Mouse (Mus musculus): ENCODE data around the gene Ppil2. TPM values are rescaled to one million over a fixed set of nuclear protein-coding genes. Genes with fewer than 3 reads are reported as not detected.

Gene Ppil2
- polyA plus RNA-seq (2015; fragmentation: Nextera tagmentation; extraction: Ambion mirVana), result 128 and 142 TPM in 2 replicates

- Histone ChIP-seq H3K9me3 (replicated peaks) (no peaks in the 10 kb centered on the region), H3K27ac (replicated peaks) (peak within 1 kb of the TSS; percentile 55; the same call in 1 of the 2 replicates), H3K36me3 (peaks cover 27% of the 10 kb centered on the region), H3K4me2 (replicated peaks) (peak within 1 kb of the TSS; percentile 56), H3K4me1 (peaks cover 12% of the 10 kb centered on the region), H3K4me3 (replicated peaks) (peak within 1 kb of the TSS; percentile 82), H3K27me3 (no peaks in the 10 kb centered on the region), H3K9ac (peak within 1 kb of the TSS; percentile 51)
- peak; percentile 68 for ATAC-seq (ENCODE audit: insufficient number of reproducible peaks, low FRiP score, low TSS enrichment, low read depth)
- WGBS, result 9% methylated on average over 38 of the region's 38 CpGs
Observed at GRCm38 (mm10) chr16:17110771-17111743, at the start of gene Ppil2. Gene Ppil2 (minus strand): TSS chr16:17111257.

GRCm38 (mm10) chr16:17154346-17154745 lies 43.3 kb upstream of the Ppil2 start:
- no peak overlapping the region for H3K9ac ChIP-seq
- no peak overlapping the region for H3K4me3 ChIP-seq (replicated peaks)
- H3K27me3 ChIP-seq, result no peaks in the 10 kb centered on the region
- peaks cover 63% of the 10 kb centered on the region for H3K36me3 ChIP-seq
- 91% methylated on average over 2 of the region's 2 CpGs for WGBS
- no peak overlapping the region for H3K4me2 ChIP-seq (replicated peaks)
- no peak overlapping the region for H3K27ac ChIP-seq (replicated peaks)
- no peaks in the 10 kb centered on the region for H3K9me3 ChIP-seq (replicated peaks)
- ATAC-seq (ENCODE audit: insufficient number of reproducible peaks, low FRiP score, low TSS enrichment, low read depth), result no peak
- no peaks in the 10 kb centered on the region for H3K4me1 ChIP-seq

- 91% methylated on average over 4 of the region's 4 CpGs for WGBS
- H3K4me2 ChIP-seq (replicated peaks), result no peak overlapping the region
- no peaks in the 10 kb centered on the region for H3K9me3 ChIP-seq (replicated peaks)
- no peak overlapping the region for H3K27ac ChIP-seq (replicated peaks)
- H3K9ac ChIP-seq, result no peak overlapping the region
- ATAC-seq (ENCODE audit: insufficient number of reproducible peaks, low FRiP score, low TSS enrichment, low read depth), result no peak
- peaks cover 15% of the 10 kb centered on the region for H3K4me1 ChIP-seq
- no peaks in the 10 kb centered on the region for H3K27me3 ChIP-seq
- peaks cover 44% of the 10 kb centered on the region for H3K36me3 ChIP-seq
- H3K4me3 ChIP-seq (replicated peaks), result no peak overlapping the region
Observed at GRCm38 (mm10) chr16:17151874-17152273, 40.8 kb upstream of the Ppil2 start.

GRCm38 (mm10) chr16:17150520-17151258 lies 39.6 kb upstream of the Ppil2 start:
- WGBS, result 83% methylated on average over 7 of the region's 7 CpGs
- Histone ChIP-seq H3K4me2 (replicated peaks) (no peak overlapping the region), H3K4me3 (replicated peaks) (no peak overlapping the region), H3K27ac (replicated peaks) (no peak overlapping the region), H3K9me3 (replicated peaks) (no peaks in the 10 kb centered on the region), H3K36me3 (peaks cover 36% of the 10 kb centered on the region), H3K4me1 (peaks cover 17% of the 10 kb centered on the region), H3K9ac (no peak overlapping the region), H3K27me3 (no peaks in the 10 kb centered on the region)
- ATAC-seq (ENCODE audit: insufficient number of reproducible peaks, low FRiP score, low TSS enrichment, low read depth), result no peak

GRCm38 (mm10) chr16:17148084-17148483 lies 37.0 kb upstream of the Ppil2 start:
- 4% methylated on average over 16 of the region's 16 CpGs for WGBS
- Histone ChIP-seq H3K9ac (no peak overlapping the region; the same call in 1 of the 2 replicates), H3K4me3 (replicated peaks) (peak overlapping the region; percentile 60), H3K27me3 (no peaks in the 10 kb centered on the region), H3K27ac (replicated peaks) (no peak overlapping the region), H3K4me2 (replicated peaks) (peak overlapping the region; percentile 94), H3K36me3 (peaks cover 17% of the 10 kb centered on the region), H3K9me3 (replicated peaks) (no peaks in the 10 kb centered on the region), H3K4me1 (peaks cover 17% of the 10 kb centered on the region)
- 0 out of 2 replicates have a peak, but pooled peaks have one; percentile 27 for ATAC-seq (ENCODE audit: insufficient number of reproducible peaks, low FRiP score, low TSS enrichment, low read depth)

GRCm38 (mm10) chr16:17147391-17147929 lies 36.4 kb upstream of the Ppil2 start:
- WGBS, result under 1% methylated on average over 39 of the region's 41 CpGs
- peak overlapping the region; percentile 26 for H3K9ac ChIP-seq
- no peaks in the 10 kb centered on the region for H3K27me3 ChIP-seq
- H3K4me3 ChIP-seq (replicated peaks), result peak overlapping the region; percentile 60
- ATAC-seq (ENCODE audit: insufficient number of reproducible peaks, low FRiP score, low TSS enrichment, low read depth), result 0 out of 2 replicates have a peak, but pooled peaks have one; percentile 3
- H3K27ac ChIP-seq (replicated peaks), result no peak overlapping the region
- H3K9me3 ChIP-seq (replicated peaks), result no peaks in the 10 kb centered on the region
- H3K4me1 ChIP-seq, result peaks cover 17% of the 10 kb centered on the region
- H3K4me2 ChIP-seq (replicated peaks), result peak overlapping the region; percentile 94
- peaks cover 12% of the 10 kb centered on the region for H3K36me3 ChIP-seq

- WGBS, result under 1% methylated on average over 34 of the region's 34 CpGs
- Histone ChIP-seq H3K27me3 (no peaks in the 10 kb centered on the region), H3K4me3 (replicated peaks) (peak within 1 kb of the TSS; percentile 60), H3K4me2 (replicated peaks) (peak within 1 kb of the TSS; percentile 94), H3K4me1 (peaks cover 17% of the 10 kb centered on the region), H3K27ac (replicated peaks) (no peak within 1 kb of the TSS), H3K9me3 (replicated peaks) (no peaks in the 10 kb centered on the region), H3K36me3 (peaks cover 6% of the 10 kb centered on the region; the same call in 1 of the 2 replicates), H3K9ac (peak within 1 kb of the TSS; percentile 26)
- ATAC-seq (ENCODE audit: insufficient number of reproducible peaks, low FRiP score, low TSS enrichment, low read depth), result peak; percentile 77
Observed at GRCm38 (mm10) chr16:17146772-17147235, 35.7 kb upstream of the Ppil2 start, which contains the start of gene Ccdc116. Gene Ccdc116 (minus strand): TSS chr16:17147229.

- no peak for ATAC-seq (ENCODE audit: insufficient number of reproducible peaks, low FRiP score, low TSS enrichment, low read depth)
- H3K27me3 ChIP-seq, result no peaks in the 10 kb centered on the region
- H3K27ac ChIP-seq (replicated peaks), result no peak within 1 kb of the TSS
- H3K9me3 ChIP-seq (replicated peaks), result no peaks in the 10 kb centered on the region
- no peak within 1 kb of the TSS for H3K4me3 ChIP-seq (replicated peaks)
- peaks cover 17% of the 10 kb centered on the region for H3K4me1 ChIP-seq
- WGBS, result 18% methylated on average over 7 of the region's 7 CpGs
- no peaks in the 10 kb centered on the region for H3K36me3 ChIP-seq
- H3K4me2 ChIP-seq (replicated peaks), result no peak within 1 kb of the TSS
- H3K9ac ChIP-seq, result no peak within 1 kb of the TSS
Observed at GRCm38 (mm10) chr16:17144339-17144738, 33.3 kb upstream of the Ppil2 start, which contains the start of gene Ydjc. Gene Ydjc (plus strand): TSS chr16:17144621.

GRCm38 (mm10) chr16:17137355-17137754 lies 26.3 kb upstream of the Ppil2 start:
- Histone ChIP-seq H3K27ac (replicated peaks) (no peak overlapping the region), H3K9me3 (replicated peaks) (no peaks in the 10 kb centered on the region), H3K9ac (no peak overlapping the region), H3K36me3 (no peaks in the 10 kb centered on the region), H3K4me2 (replicated peaks) (no peak overlapping the region), H3K27me3 (no peaks in the 10 kb centered on the region), H3K4me1 (peaks cover 5% of the 10 kb centered on the region; the same call in 1 of the 2 replicates), H3K4me3 (replicated peaks) (no peak overlapping the region)
- no peak for ATAC-seq (ENCODE audit: insufficient number of reproducible peaks, low FRiP score, low TSS enrichment, low read depth)
- WGBS, result 74% methylated on average over 15 of the region's 15 CpGs

- H3K4me1 ChIP-seq, result peaks cover 16% of the 10 kb centered on the region
- H3K4me3 ChIP-seq (replicated peaks), result peak overlapping the region; percentile 89
- peak overlapping the region; percentile 91 for H3K4me2 ChIP-seq (replicated peaks)
- H3K27me3 ChIP-seq, result no peaks in the 10 kb centered on the region
- WGBS, result 25% methylated on average over 7 of the region's 7 CpGs
- no peaks in the 10 kb centered on the region for H3K9me3 ChIP-seq (replicated peaks)
- no peaks in the 10 kb centered on the region; the same call in 1 of the 2 replicates for H3K36me3 ChIP-seq
- peak overlapping the region; percentile 33; the same call in 1 of the 2 replicates for H3K9ac ChIP-seq
- no peak for ATAC-seq (ENCODE audit: insufficient number of reproducible peaks, low FRiP score, low TSS enrichment, low read depth)
- no peak overlapping the region for H3K27ac ChIP-seq (replicated peaks)
Observed at GRCm38 (mm10) chr16:17132906-17133200, 21.8 kb upstream of the Ppil2 start.
